Mouse (Mus musculus) left cerebral cortex, adult 2 months (tissue): ENCODE data around the gene Pgrmc2. TPM values are rescaled to one million over a fixed set of nuclear protein-coding genes. Genes with fewer than 3 reads are reported as not detected.

ENCODE experiments used
- DNase-seq, 2 experiments: peaks; one replicate each; pipeline ENCODE4 v3.0.0; 2021 to 2022; ENCODE audit warnings: low spot score in 2 of 2, mixed read lengths in 1 of 2; ENCODE audit errors: extremely low spot score in 1 of 2
- H3K27ac ChIP-seq: fragments of 200-600 bp; 2 replicates; pipeline ENCODE4 v1.8.1; 2022
- H3K4me3 ChIP-seq: fragments of 200-600 bp; 2 replicates; pipeline ENCODE4 v1.8.1; 2022
- CTCF ChIP-seq: fragments of 200-600 bp; IDR thresholded peaks from 2 replicates; pipeline ENCODE4 v1.8.1; 2022; ENCODE audit warnings: antibody characterized with exemption, mild to moderate bottlenecking, moderate library complexity
- intact Hi-C: fragments of 180-260 bp; cut with DNase I; formaldehyde crosslinking; loops from one replicate; pipeline ENCODE4 v1.15.1; 2025
- long read RNA-seq, 2 experiments: library from polyadenylated mRNA; stranded (forward); transcript quantifications; one replicate each; pipeline ENCODE4 v2.0.0; 2021; ENCODE audit warnings: borderline mapping rate in 2 of 2
- total RNA-seq, 2 experiments: library from RNA; stranded (reverse); gene quantifications; 2 replicates each; pipeline ENCODE4 v1.2.3; 2021

Pgrmc2 gene
- 10 to 100 TPM; 58.1 to 58.5 TPM for total RNA-seq
- long read RNA-seq, experiment 1, transcript Pgrmc2-201 (3 exons, 3,007 nt) = major isoform, 89 of 93 reads
- long read RNA-seq, experiment 1, partial matches to known transcripts = 0 of 93 reads
- long read RNA-seq, experiment 1, other reads (novel, unspliced or antisense) = 4 of 93 reads
- long read RNA-seq, experiment 2, transcript Pgrmc2-201 (3 exons, 3,007 nt) = major isoform, 61 of 66 reads
- long read RNA-seq, experiment 2, partial matches to known transcripts = 0 of 66 reads
- long read RNA-seq, experiment 2, other reads (novel, unspliced or antisense) = 3 of 66 reads

DNA sequence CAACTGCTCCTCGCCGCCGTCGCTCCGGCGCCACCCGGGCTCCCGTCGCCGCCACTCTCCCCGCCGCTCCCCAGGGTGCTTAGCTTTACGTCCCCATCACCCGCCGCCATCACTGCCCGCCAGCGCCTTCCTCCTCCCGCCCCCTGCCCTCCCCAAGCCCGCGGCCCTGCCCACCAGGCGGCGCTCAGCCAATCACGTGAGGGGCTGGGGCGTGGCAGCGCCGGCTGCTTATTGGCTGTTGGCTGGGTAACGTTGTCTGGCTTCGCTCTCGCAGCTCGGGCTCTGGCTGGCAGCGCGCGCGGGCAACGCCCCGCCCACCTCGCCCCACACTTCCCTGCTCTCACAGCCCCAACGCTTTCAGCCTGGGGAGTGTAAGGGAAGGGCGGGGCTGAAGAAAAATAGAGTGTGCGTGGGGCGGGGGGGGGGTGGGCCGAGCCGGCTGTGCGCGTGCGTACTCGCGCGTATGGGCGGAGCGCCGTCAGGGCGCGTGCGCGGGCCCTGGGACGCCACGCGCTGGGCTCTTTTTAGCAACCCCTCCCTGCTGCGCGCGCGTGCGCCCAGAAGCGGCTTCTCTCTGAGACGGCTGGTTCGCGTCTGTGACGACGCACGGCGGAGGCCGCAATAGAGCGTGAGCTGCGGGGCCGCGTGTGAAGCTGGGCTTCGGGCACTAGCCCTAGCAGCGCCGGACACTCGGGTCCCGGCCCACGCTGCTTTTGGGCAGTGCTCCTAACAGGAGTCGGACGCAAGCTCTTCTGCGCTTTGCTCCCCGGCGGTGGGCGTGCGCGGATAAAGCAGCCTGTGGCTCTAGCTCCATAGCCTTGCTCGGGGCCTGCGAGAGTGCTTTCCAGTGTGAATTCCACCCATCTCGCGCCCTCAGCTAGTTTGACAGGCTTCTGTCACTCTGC lies at the start of gene Pgrmc2:
Pgrmc2 (minus strand) TSS at position 162 of the 905 bp plus-strand sequence.
- intact Hi-C loops = loop anchor here (2.0 to 5.0 kb wide), 3 partner anchors 131 to 482 kb away; partner anchors contain the start of genes Abhd18 and Mfsd8
- DNase-seq = peak; percentile 98 to 99
- H3K27ac ChIP-seq = peak within 1 kb of the TSS; percentile 96
- peak within 1 kb of the TSS; percentile 78 for H3K4me3 ChIP-seq
- TF ChIP-seq CTCF = peak; percentile 43

DNA sequence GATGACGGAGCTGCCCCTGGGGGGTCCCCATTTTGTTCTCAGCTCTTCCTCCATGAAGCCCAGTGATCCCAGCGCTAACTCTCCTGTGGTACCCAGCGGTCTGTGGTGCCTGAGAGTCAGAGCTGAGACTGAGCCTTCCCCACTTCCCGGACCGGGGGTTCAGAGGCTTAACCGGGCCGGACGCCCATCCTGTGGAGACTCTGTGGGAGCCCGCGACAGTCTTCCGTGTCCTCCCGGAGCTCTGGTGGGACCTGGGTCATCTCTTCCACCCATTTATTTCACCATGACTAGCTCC lies 41.1 kb upstream of the Pgrmc2 start:
- TF ChIP-seq CTCF = no peak
- intact Hi-C loops = no loop called here
- Histone ChIP-seq H3K27ac (no peak overlapping the region), H3K4me3 (no peak overlapping the region)
- no peak for DNase-seq

GRCm38 (mm10) chr3:41123190-41123999 lies 40.5 kb upstream of the Pgrmc2 start:
- no peak for DNase-seq
- no peak for TF ChIP-seq CTCF
- intact Hi-C loops = no loop called here
- no peak overlapping the region for H3K27ac ChIP-seq
- H3K4me3 ChIP-seq = no peak overlapping the region

DNA sequence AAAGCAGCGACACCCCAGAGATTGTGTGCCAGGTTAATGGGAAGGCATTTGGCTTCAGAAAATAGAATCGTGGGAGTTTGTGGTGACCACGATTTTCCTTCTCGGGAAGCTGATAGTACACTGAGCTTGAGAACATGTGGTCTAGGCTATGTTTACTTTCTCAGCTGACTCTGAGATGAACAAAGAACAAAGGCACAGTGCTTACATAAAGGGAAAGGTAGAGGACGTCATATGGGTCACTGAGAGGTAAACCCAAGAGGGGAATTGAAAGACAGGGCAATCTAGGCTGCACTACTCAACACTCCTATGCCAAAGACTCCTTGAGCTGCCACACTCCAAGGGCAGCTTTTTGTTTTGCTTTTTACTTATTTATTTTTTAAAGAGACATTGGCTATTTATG lies 35.3 kb upstream of the Pgrmc2 start:
- H3K27ac ChIP-seq = no peak overlapping the region
- H3K4me3 ChIP-seq = no peak overlapping the region
- intact Hi-C loops = no loop called here
- DNase-seq = no peak
- TF ChIP-seq CTCF = no peak

GRCm38 (mm10) chr3:41117447-41117846 lies 34.6 kb upstream of the Pgrmc2 start:
- DNase-seq = no peak
- intact Hi-C loops = no loop called here
- Histone ChIP-seq H3K4me3 (no peak overlapping the region), H3K27ac (no peak overlapping the region)
- no peak for TF ChIP-seq CTCF

DNA sequence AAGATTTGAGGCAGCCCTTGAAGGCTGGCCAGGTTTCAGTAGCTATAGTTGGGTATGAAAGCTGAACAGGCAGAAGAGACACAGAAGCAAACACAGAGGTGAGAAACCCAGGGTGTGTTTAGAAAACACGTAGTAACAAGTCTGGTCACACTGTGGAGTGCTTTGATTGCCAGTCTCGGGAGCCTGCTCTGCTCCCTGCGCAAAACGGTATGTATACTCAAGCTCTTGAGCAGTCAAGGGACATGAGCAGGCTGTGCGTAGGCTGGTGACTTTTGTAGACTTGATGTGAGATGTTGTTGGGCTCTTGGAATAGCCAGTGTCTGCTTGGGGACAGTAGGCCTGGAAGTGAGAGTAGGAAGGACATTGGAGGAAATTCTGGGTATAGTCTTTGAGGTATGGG lies 30.3 kb upstream of the Pgrmc2 start:
- DNase-seq = no peak
- no peak for TF ChIP-seq CTCF
- no peak overlapping the region for H3K27ac ChIP-seq
- intact Hi-C loops = no loop called here
- no peak overlapping the region for H3K4me3 ChIP-seq

GRCm38 (mm10) chr3:41108306-41108785 lies 25.5 kb upstream of the Pgrmc2 start:
- Histone ChIP-seq H3K4me3 (no peak overlapping the region), H3K27ac (no peak overlapping the region)
- no peak for DNase-seq
- intact Hi-C loops = no loop called here
- TF ChIP-seq CTCF = no peak

- Histone ChIP-seq H3K27ac (no peak overlapping the region), H3K4me3 (no peak overlapping the region)
- TF ChIP-seq CTCF = no peak; the same call in 1 of the 2 replicates
- peak in 1 of 2 experiments; percentile 24 for DNase-seq
- intact Hi-C loops = no loop called here
Measured at GRCm38 (mm10) chr3:41107600-41108305, 24.9 kb upstream of the Pgrmc2 start.

DNA sequence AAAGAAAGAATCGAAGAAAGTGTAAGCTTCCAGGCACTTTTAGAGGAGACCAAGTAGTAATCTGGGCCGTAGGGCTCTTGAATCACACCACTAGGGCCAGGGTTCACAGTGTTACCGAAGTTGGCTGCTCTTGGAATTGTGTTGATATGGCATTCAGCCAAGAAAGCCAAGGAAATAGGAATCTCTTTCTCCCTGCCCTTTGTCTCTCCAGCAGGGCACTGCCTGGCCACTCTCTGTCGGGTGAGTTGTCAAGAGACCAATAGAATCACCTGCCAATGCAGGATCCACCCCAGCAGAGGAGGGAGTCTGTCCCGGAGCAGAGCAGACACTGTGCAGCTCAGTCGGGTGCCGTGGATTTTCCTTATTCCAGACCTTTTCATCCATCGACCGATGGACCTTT lies 19.1 kb upstream of the Pgrmc2 start:
- DNase-seq = no peak
- Histone ChIP-seq H3K27ac (no peak overlapping the region), H3K4me3 (no peak overlapping the region)
- TF ChIP-seq CTCF = no peak
- intact Hi-C loops = no loop called here

- Histone ChIP-seq H3K4me3 (no peak overlapping the region), H3K27ac (no peak overlapping the region)
- no peak for TF ChIP-seq CTCF
- intact Hi-C loops = no loop called here
- no peak for DNase-seq
Measured at GRCm38 (mm10) chr3:41100157-41100556, 17.3 kb upstream of the Pgrmc2 start.

- no peak for TF ChIP-seq CTCF
- intact Hi-C loops = no loop called here
- no peak for DNase-seq
Measured at GRCm38 (mm10) chr3:41099672-41100071, 16.8 kb upstream of the Pgrmc2 start.

More at GRCm38 (mm10) chr3:41099672-41100071, 16.8 kb upstream of the Pgrmc2 start:
- H3K27ac ChIP-seq = no peak overlapping the region
- no peak overlapping the region for H3K4me3 ChIP-seq
